Mouse (Mus musculus) CH12.LX (cell line): ENCODE data around the gene C8a. TPM values are rescaled to one million over a fixed set of nuclear protein-coding genes. Genes with fewer than 3 reads are reported as not detected.

Experiments
- DNase-seq: peaks from one replicate; pipeline ENCODE4 v3.0.0-alpha.2; 2013; ENCODE audit errors: extremely low read depth
- H3K27ac ChIP-seq: 2 replicates; pipeline ENCODE4 v1.5.1; 2012; ENCODE audit warnings: low read depth, mild to moderate bottlenecking, control low read depth, moderate library complexity; ENCODE audit not compliant: insufficient read depth
- H3K27me3 ChIP-seq: replicated peaks from 2 replicates; pipeline ENCODE3; 2012; ENCODE audit warnings: inconsistent platforms
- H3K36me3 ChIP-seq, 2 experiments: replicated peaks in 1 of 2; 2 replicates each; pipeline versions ENCODE3 to v1.6.1; 2012; ENCODE audit warnings: inconsistent platforms in 1 of 2, low read length in 1 of 2, mild to moderate bottlenecking in 1 of 2, mixed read lengths in 1 of 2, moderate library complexity in 1 of 2; ENCODE audit not compliant: control insufficient read depth in 1 of 2, insufficient read depth in 1 of 2
- H3K4me1 ChIP-seq, 2 experiments: 2 replicates each; pipeline ENCODE4 v1.6.1; 2012; ENCODE audit warnings: inconsistent platforms in 1 of 2, moderate library complexity in 1 of 2; ENCODE audit not compliant: insufficient read depth in 2 of 2, control insufficient read depth in 1 of 2
- H3K4me2 ChIP-seq: 2 replicates; pipeline ENCODE4 v1.6.1; 2012; ENCODE audit warnings: low read depth, mild to moderate bottlenecking, control low read depth; ENCODE audit not compliant: poor library complexity, insufficient read depth, severe bottlenecking
- H3K4me3 ChIP-seq, 3 experiments: fragments of 150-350 bp in 1 of 3; sonication (generic) in 1 of 3; replicated peaks in 1 of 3; 2 replicates each; pipeline versions ENCODE3 to v1.5.1; 2011 to 2012; ENCODE audit warnings: low read depth in 2 of 3, low read length in 2 of 3, mild to moderate bottlenecking in 2 of 3, moderate library complexity in 2 of 3, control low read depth in 1 of 3, improper control_type of control experiment in 1 of 3, inconsistent platforms in 1 of 3, mixed read lengths in 1 of 3; ENCODE audit not compliant: poor library complexity in 1 of 3
- H3K79me2 ChIP-seq: replicated peaks from 2 replicates; pipeline ENCODE4 v1.6.1; 2012; ENCODE audit warnings: mild to moderate bottlenecking, moderate library complexity; ENCODE audit not compliant: control insufficient read depth, poor library complexity, insufficient read depth, severe bottlenecking; ENCODE audit errors: extremely low read depth
- H3K9ac ChIP-seq: 2 replicates; pipeline ENCODE4 v1.6.1; 2012; ENCODE audit warnings: low read depth, mild to moderate bottlenecking, control low read depth, moderate library complexity; ENCODE audit not compliant: insufficient read depth
- H3K9me3 ChIP-seq: replicated peaks from 2 replicates; pipeline ENCODE3; 2012; ENCODE audit warnings: low read length, inconsistent platforms, mixed read lengths
- BHLHE40 ChIP-seq: IDR thresholded peaks from 2 replicates; pipeline ENCODE4 v1.6.1; 2011; ENCODE audit warnings: mild to moderate bottlenecking, low read depth, low read length, improper control_type of control experiment
- CHD2 ChIP-seq: IDR thresholded peaks from 2 replicates; pipeline ENCODE4 v1.6.1; 2011; ENCODE audit warnings: low read length, improper control_type of control experiment
- CTCF ChIP-seq, 2 experiments: IDR thresholded peaks in 1 of 2; conservative IDR thresholded peaks in 1 of 2; 2 replicates each; pipeline ENCODE4 v1.5.1; 2011 to 2012; ENCODE audit warnings: low read depth in 2 of 2, low read length in 2 of 2, improper control_type of control experiment in 1 of 2, inconsistent platforms in 1 of 2, mild to moderate bottlenecking in 1 of 2, moderate library complexity in 1 of 2
- IRF4 ChIP-seq: IDR thresholded peaks from 2 replicates; pipeline ENCODE4 v1.6.1; 2014; ENCODE audit warnings: low read depth, mild to moderate bottlenecking, inconsistent platforms, low read length, improper control_type of control experiment
- JUND ChIP-seq: conservative IDR thresholded peaks from 2 replicates; pipeline ENCODE4 v1.6.1; 2011; ENCODE audit warnings: low read depth, low read length, improper control_type of control experiment
- KAT2A ChIP-seq: IDR thresholded peaks from 2 replicates; pipeline ENCODE4 v1.6.1; 2012; ENCODE audit warnings: low read length, improper control_type of control experiment, inconsistent platforms; ENCODE audit not compliant: insufficient replicate concordance
- MXI1 ChIP-seq: IDR thresholded peaks from 2 replicates; pipeline ENCODE4 v1.6.1; 2011; ENCODE audit warnings: mild to moderate bottlenecking, low read depth, low read length, improper control_type of control experiment
- MYC ChIP-seq: IDR thresholded peaks from 2 replicates; pipeline ENCODE4 v1.6.1; 2011; ENCODE audit warnings: low read depth, mild to moderate bottlenecking, improper control_type of control experiment, low read length
- NELFE ChIP-seq: IDR thresholded peaks from 2 replicates; pipeline ENCODE4 v1.6.1; 2011; ENCODE audit warnings: low read depth, low read length, improper control_type of control experiment
- NRF1 ChIP-seq: IDR thresholded peaks from 2 replicates; pipeline ENCODE4 v1.6.1; 2014; ENCODE audit warnings: low read depth, mild to moderate bottlenecking, inconsistent platforms, low read length, improper control_type of control experiment, moderate library complexity
- PAX5 ChIP-seq: IDR thresholded peaks from 2 replicates; pipeline ENCODE4 v1.6.1; 2012; ENCODE audit warnings: low read length, inconsistent platforms, mixed read lengths
- POLR2AphosphoS2 ChIP-seq: IDR thresholded peaks from 2 replicates; pipeline ENCODE4 v1.6.1; 2011; ENCODE audit warnings: low read depth, low read length, improper control_type of control experiment
- RAD21 ChIP-seq: IDR thresholded peaks from 2 replicates; pipeline ENCODE4 v1.6.1; 2011; ENCODE audit warnings: low read depth, mild to moderate bottlenecking, low read length, improper control_type of control experiment, moderate library complexity
- RCOR1 ChIP-seq: conservative IDR thresholded peaks from 2 replicates; pipeline ENCODE4 v1.6.1; 2012; ENCODE audit warnings: low read depth, mild to moderate bottlenecking, inconsistent platforms, low read length, improper control_type of control experiment
- SMC3 ChIP-seq: IDR thresholded peaks from 2 replicates; pipeline ENCODE4 v1.6.1; 2011; ENCODE audit warnings: low read depth, low read length, improper control_type of control experiment
- TBP ChIP-seq: conservative IDR thresholded peaks from 2 replicates; pipeline ENCODE4 v1.6.1; 2011; ENCODE audit warnings: low read depth, low read length, improper control_type of control experiment
- USF2 ChIP-seq: conservative IDR thresholded peaks from 2 replicates; pipeline ENCODE4 v1.6.1; 2011; ENCODE audit warnings: low read depth, low read length, improper control_type of control experiment
- ZC3H11A ChIP-seq: IDR thresholded peaks from 2 replicates; pipeline ENCODE4 v1.6.1; 2012; ENCODE audit warnings: low read depth, mild to moderate bottlenecking, inconsistent platforms, low read length, improper control_type of control experiment
- ZMIZ1 ChIP-seq: IDR thresholded peaks from 2 replicates; pipeline ENCODE4 v1.6.1; 2012; ENCODE audit warnings: low read depth, mild to moderate bottlenecking, inconsistent platforms, low read length, improper control_type of control experiment
- dilution Hi-C: fragments of 300-500 bp; cut with MboI; formaldehyde crosslinking; loops from 2 replicates; pipeline ENCODE4 v1.14.3; 2020; ENCODE audit warnings: low sequenced_read_pairs; ENCODE audit not compliant: extremely low pct_unique_long_range_greater_than_20kb, extremely low pct_ligation_motif_present
- in situ Hi-C: fragments of 300-500 bp; cut with MboI; formaldehyde crosslinking; loops from 3 replicates; pipeline ENCODE4 v1.14.3; 2019; ENCODE audit warnings: low sequenced_read_pairs, low pct_ligation_motif_present, low pct_unique_long_range_greater_than_20kb, mixed read lengths
- polyA plus RNA-seq: library from polyadenylated mRNA; unstranded; fragments of >175 nt; gene quantifications from 2 replicates; pipeline ENCODE4 v1.2.1, GENCODE M21; 2012; ENCODE audit warnings: low read depth; ENCODE audit not compliant: insufficient read length
- total RNA-seq, 2 experiments: library from RNA; depleted of rRNA; stranded (reverse); fragments of 300-350 nt in 1 of 2; fragments of >200 nt in 1 of 2; gene quantifications; 2 replicates each; pipeline ENCODE4 v1.2.3; 2012 to 2014

The C8a gene
- total and polyA plus RNA-seq, 3 experiments: 0.21 to 0.76 (median 0.40) TPM

- no peak overlapping the region for H3K4me3 ChIP-seq
- in situ Hi-C loops: no loop called here
Measured at GRCm38 (mm10) chr4:104869581-104869980, 6.6 kb downstream of the C8a start.

GRCm38 (mm10) chr4:104864397-104864796 is 11.8 kb downstream of the C8a start:
- in situ Hi-C loops: no loop called here
- H3K4me3 ChIP-seq: no peak overlapping the region
- no peaks in the 10 kb centered on the region for H3K36me3 ChIP-seq
- H3K27me3 ChIP-seq: no peaks in the 10 kb centered on the region
- H3K9ac ChIP-seq: no peak overlapping the region
- no peak overlapping the region for H3K27ac ChIP-seq
- H3K9me3 ChIP-seq: peaks cover 13% of the 10 kb centered on the region
- H3K4me2 ChIP-seq: no peak overlapping the region
- DNase-seq: no peak
- H3K79me2 ChIP-seq: no peaks in the 10 kb centered on the region
- peaks cover 0 to 39% of the 10 kb centered on the region in 2 experiments; a peak in 2 of 4 replicates for H3K4me1 ChIP-seq
- dilution Hi-C loops: no loop called here
- TF ChIP-seq CTCF (conservative IDR thresholded peaks at IDR 0.05 in 1 of 2, IDR thresholded peaks at IDR 0.05 in 1 of 2; ENCODE audit: low read depth in 2 of 2, low read length in 2 of 2) (no peak), NRF1 (no peak), RCOR1 (no peak), PAX5 (no peak), MXI1 (no peak), JUND (no peak), CHD2 (no peak)

More at GRCm38 (mm10) chr4:104869581-104869980, 6.6 kb downstream of the C8a start:
- Histone ChIP-seq H3K4me1 (peaks cover 0 to 5% of the 10 kb centered on the region in 2 experiments; a peak in 2 of 4 replicates), H3K9ac (no peak overlapping the region), H3K79me2 (no peaks in the 10 kb centered on the region), H3K4me2 (no peak overlapping the region), H3K9me3 (peaks cover 2% of the 10 kb centered on the region), H3K27me3 (no peaks in the 10 kb centered on the region), H3K27ac (no peak overlapping the region), H3K36me3 (no peaks in the 10 kb centered on the region)
- TF ChIP-seq NELFE (no peak), SMC3 (no peak), CTCF (conservative IDR thresholded peaks at IDR 0.05 in 1 of 2, IDR thresholded peaks at IDR 0.05 in 1 of 2; ENCODE audit: low read depth in 2 of 2, low read length in 2 of 2) (no peak), IRF4 (no peak), JUND (no peak), KAT2A (no peak), POLR2AphosphoS2 (no peak), ZC3H11A (no peak), BHLHE40 (no peak), USF2 (no peak), TBP (no peak), RAD21 (no peak), MYC (no peak), MXI1 (no peak), ZMIZ1 (no peak)
- dilution Hi-C loops: no loop called here
- no peak for DNase-seq
